Mouse (Mus musculus): Measurements from ENCODE around the gene Fat4.

The Fat4 gene

GRCm38 (mm10) chr3:38907676-38908425 lies 21.1 kb downstream of the Fat4 start:
- DNase-seq: no peak

DNA sequence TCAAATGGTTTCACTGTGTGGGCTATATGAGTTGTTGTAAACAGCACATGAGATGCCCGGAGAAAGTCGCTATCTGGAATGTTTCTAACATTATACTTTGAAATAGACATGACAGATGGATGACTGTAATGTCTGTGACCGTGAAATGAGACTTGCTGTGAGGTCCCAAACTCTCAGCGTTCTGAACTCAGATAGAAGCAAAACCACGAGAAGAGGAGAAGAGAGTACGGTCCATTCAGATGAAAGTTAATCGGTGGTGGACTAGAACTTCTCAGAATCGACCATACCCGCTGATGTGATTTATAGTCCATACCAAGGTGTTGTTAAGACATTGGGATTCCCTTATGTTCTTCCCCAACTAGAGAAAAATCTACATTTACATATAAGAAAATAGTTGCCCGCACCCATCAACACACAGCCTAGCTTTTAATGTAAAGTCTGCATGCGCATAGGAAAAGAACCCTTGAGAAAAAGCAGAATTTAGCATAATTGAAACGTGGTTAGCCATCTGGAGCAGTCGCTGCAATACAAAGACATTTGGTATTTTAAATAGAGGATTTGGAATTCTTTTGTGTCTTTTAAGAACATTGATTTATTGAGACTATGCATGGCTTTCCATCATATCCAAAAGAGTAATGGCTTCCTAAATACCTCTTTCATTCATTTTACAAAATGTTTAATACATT lies 21.8 kb downstream of the Fat4 start:
- DNase-seq: no peak

DNA sequence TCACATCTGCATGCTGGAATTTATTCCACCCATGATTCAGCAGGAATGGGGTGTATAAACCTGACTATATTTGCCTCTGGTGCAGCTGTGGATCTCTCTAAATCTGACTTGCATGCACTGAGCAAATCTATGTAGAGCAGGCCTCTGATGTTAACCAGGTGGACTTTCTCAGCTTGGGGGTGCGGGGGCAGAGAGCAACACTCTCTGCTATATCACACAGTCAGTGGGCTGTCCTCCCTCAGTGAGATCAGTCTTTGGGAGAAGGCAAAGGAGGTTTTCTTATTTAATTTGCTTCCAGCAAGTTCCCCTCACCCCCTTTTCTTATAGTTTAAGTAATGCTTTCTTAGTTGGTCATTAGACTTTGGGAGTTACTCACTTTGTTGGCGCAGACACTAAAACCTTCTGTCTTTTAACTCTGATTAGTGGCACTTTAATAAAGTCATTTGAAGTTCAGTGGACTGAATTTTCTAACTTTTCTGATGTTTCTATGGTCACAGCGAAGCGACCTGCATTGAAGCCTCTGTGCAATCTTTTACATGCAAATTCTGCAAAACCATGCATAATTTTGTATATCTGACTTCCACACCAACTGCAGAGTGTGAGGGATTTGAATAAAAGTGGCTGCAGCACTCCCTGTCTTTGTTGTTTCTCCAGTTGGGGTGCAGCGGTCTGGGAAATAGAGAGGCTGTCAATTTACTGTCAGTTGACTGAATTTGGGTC lies 26.2 kb downstream of the Fat4 start:
- DNase-seq: no peak

- no peak for DNase-seq
These were observed 26.9 kb downstream of the Fat4 start for GRCm38 (mm10) chr3:38913488-38914105.

- no peak for DNase-seq
These were observed 32.2 kb downstream of the Fat4 start for GRCm38 (mm10) chr3:38918926-38919325.

GRCm38 (mm10) chr3:38921031-38921430 lies 34.3 kb downstream of the Fat4 start:
- DNase-seq: no peak

DNA sequence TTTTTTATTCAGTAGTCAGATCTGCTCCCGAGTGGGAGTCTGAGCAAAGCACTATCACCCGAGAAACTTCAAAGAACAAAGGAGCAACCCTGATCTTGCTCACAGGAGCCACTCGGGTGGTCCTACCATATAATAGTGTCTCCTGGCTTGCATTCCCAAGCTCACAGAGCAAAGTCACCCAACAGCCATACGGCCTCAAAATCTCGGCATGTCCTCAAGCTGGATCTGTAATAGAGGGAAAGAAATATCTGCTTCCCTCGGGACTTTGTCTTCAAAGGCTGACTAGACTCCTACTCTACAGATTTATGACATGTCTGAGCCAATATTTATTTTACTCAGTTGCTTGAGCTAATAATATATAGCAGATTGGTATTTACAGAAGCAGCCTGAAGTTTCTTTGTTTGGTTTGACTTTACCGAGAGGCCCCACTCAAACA lies 36.5 kb downstream of the Fat4 start:
- no peak for DNase-seq

GRCm38 (mm10) chr3:38928076-38928686 lies 41.4 kb downstream of the Fat4 start:
- DNase-seq: no peak

- DNase-seq: no peak
These were observed 42.0 kb downstream of the Fat4 start for GRCm38 (mm10) chr3:38928751-38929150.

DNA sequence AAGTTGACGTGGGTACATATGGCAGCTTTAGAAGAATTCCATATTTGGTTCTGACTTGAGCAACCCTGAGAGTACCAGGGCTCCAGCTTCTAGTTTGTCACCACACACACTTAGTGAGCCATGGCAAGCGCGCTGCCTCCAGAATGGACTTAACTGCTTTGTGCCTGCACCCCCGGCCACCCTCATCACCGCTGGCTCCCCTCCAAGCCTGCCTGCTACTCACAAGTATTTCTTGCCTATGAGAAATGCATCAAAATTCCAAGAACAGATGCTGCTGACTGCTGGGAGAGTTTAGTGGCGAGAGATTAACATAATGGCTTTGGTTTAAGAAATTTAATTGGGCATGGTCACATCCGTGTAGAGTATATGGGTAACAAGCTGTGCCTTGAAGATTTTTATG lies 48.0 kb downstream of the Fat4 start:
- no peak for DNase-seq

DNA sequence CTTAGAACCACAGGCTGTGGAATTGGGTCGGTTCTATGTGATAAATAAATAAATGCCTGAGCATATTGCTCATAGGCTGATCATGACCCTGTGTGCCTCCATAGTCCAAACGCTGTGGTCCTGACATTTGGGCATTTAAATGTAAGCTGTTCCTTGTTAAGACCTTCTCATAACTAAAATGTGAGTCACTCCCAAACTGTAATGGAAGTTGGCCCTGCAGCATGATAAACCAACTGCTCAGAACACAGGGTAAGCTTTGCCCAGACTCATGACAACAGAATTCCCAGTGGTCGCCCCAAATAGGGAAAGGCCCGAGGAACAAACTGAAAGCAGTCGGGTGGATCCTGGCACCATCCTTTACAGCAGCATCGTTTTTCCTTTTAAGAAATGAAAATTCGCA lies 49.7 kb downstream of the Fat4 start:
- DNase-seq: peak; percentile 10

DNA sequence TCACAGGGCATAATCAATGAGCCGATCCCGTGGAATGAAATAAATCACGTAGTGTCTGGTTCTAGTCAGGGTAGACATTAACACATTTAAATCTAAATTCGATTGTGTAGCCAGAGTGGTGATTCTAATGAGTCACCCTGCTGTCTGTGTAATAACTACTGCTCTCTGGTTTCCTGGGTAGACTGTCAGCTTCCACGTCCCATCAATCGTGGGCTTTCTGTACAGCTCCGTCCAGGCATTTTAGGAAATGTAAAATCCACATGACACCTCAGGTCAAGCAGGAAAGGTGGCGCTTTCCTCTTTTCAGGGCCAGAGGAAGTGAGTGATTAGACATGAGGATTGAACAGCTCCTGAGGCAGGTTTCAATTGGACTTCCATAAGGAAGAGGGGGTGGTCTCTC lies 50.4 kb downstream of the Fat4 start:
- peak; percentile 13 for DNase-seq

GRCm38 (mm10) chr3:38938136-38938535 lies 51.4 kb downstream of the Fat4 start:
- DNase-seq: peak; percentile 22

DNA sequence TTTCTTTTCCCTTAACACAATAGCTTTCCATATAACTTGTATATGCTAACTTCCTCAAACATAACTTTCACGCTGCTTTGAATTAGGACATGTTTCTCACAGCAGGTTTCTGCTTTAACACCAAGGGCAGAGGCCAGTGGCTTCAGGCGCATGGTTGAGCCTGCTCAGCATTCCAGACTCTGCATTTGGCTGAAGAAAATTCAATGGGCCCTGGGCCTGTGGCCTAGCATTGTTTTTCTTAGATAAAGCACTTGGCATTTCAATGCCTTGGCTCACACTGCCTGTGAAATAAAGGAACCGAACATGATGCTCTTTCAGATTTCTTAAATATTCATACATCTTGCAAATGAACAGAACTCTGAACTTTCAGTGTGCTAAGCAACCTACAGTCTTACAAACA lies 52.8 kb downstream of the Fat4 start:
- peak; percentile 32 for DNase-seq

- no peak for DNase-seq
These were observed 53.6 kb downstream of the Fat4 start for GRCm38 (mm10) chr3:38940327-38940726.

- no peak for DNase-seq
These were observed 58.4 kb downstream of the Fat4 start for GRCm38 (mm10) chr3:38945157-38945556.

DNA sequence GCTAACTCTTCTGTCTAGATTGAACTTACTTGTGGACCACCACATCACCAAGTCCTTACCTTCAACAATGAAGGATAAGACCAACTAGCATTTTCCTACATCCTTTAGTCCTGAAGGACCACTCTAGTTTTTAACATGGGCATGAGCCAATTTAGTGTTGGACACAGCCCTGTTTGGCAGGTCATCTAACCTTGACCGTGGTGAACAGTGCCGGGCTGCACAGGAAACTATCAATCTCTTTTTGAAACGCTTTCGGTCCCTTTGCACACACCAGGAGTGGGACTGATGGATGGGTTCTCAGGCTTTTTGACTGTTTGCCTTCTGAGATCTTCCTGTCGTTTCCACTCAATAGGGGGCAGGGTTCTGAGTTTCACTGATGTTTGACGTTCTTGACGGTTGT lies 61.0 kb downstream of the Fat4 start:
- DNase-seq: no peak

GRCm38 (mm10) chr3:38952602-38953001 lies 65.9 kb downstream of the Fat4 start:
- no peak for DNase-seq

- DNase-seq: no peak
These were observed 67.5 kb downstream of the Fat4 start for GRCm38 (mm10) chr3:38954196-38954595.

GRCm38 (mm10) chr3:38956012-38956648 lies 69.4 kb downstream of the Fat4 start:
- DNase-seq: no peak

DNA sequence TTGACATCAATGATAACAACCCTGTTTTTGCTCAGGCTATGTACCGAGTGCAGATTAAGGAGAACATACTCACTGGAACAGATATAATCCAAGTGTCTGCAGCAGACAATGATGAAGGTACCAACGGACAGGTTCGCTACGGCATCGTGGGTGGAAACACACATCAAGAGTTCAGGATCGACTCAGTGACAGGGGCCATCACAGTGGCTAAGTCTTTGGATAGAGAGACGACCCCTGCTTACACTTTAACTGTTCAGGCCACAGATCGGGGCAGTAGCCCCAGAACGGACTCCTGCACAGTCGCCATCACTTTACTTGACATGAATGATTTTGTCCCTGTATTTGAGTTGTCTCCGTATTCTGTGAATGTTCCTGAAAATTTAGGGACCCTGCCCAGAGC lies 70.4 kb downstream of the Fat4 start:
- DNase-seq: no peak

DNA sequence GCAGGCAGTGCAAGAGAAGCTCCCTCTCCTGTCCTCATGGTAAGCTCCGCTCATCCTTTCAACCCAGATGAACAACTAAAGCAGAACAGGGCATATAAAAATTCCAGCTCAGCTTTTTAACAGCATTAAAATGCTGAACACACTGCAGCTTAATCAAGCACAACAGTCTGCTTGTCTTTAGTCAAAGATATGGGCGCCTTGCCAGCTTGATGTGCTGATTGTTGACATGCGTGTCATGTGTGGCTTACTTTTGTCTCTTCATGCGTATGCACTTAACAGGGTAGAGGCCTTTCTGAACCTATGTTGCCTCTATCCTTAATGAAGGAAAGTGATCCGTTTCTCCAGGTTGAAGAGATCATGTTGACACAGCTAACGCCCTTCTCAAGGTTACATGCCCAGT lies 75.6 kb downstream of the Fat4 start:
- DNase-seq: no peak

All from lung, postnatal 36 days (tissue).